Mouse (Mus musculus) intestine, embryonic 15.5 days (tissue): Measurements from ENCODE around the gene Galnt3. TPM values are rescaled to one million over a fixed set of nuclear protein-coding genes. Genes with fewer than 3 reads are reported as not detected.

Experiments
- ATAC-seq: fragments of 200-750 bp; cut with Nextera tagmentation; 2 replicates; pipeline ENCODE4 v1.8.0; 2017; ENCODE audit warnings: moderate TSS enrichment, moderate library complexity
- H3K27ac ChIP-seq: fragments of 300-500 bp; sonication (generic); 2 replicates; pipeline ENCODE4 v1.5.1; 2015; ENCODE audit warnings: mild to moderate bottlenecking, inconsistent platforms
- H3K27me3 ChIP-seq: fragments of 300-500 bp; sonication (generic); replicated peaks from 2 replicates; pipeline ENCODE4 v1.6.1; 2015; ENCODE audit warnings: inconsistent platforms
- H3K36me3 ChIP-seq: fragments of 300-500 bp; sonication (generic); 2 replicates; pipeline ENCODE4 v1.6.1; 2015; ENCODE audit warnings: inconsistent platforms
- H3K4me1 ChIP-seq: fragments of 300-500 bp; sonication (generic); replicated peaks from 2 replicates; pipeline ENCODE4 v1.6.1; 2015; ENCODE audit warnings: inconsistent platforms
- H3K4me2 ChIP-seq: fragments of 300-500 bp; sonication (generic); replicated peaks from 2 replicates; pipeline ENCODE4 v1.6.1; 2015; ENCODE audit warnings: mild to moderate bottlenecking, inconsistent platforms
- H3K4me3 ChIP-seq: fragments of 300-500 bp; sonication (generic); replicated peaks from 2 replicates; pipeline ENCODE4 v1.5.1; 2015; ENCODE audit warnings: inconsistent platforms
- H3K9ac ChIP-seq: fragments of 300-500 bp; sonication (generic); 2 replicates; pipeline ENCODE4 v1.6.1; 2015; ENCODE audit warnings: inconsistent platforms
- H3K9me3 ChIP-seq: fragments of 300-500 bp; sonication (generic); 2 replicates; pipeline ENCODE4 v1.6.1; 2016; ENCODE audit warnings: inconsistent platforms
- WGBS: fragments of 180-500 bp; shearing (Covaris S2); methylation state at CpG from one replicate; pipeline ENCODE4 v1.1.7; 2015; 5-methylcytosine and 5-hydroxymethylcytosine counted together
- polyA plus RNA-seq: library from polyadenylated mRNA; unstranded; fragments of >200 nt; fragmentation: Nextera tagmentation; extraction: Ambion mirVana; gene quantifications from 2 replicates; pipeline ENCODE4 v1.2.1, GENCODE M21; 2015

The Galnt3 gene
- polyA plus RNA-seq, 1 experiment from 2014 or later = 13.4 TPM

DNA sequence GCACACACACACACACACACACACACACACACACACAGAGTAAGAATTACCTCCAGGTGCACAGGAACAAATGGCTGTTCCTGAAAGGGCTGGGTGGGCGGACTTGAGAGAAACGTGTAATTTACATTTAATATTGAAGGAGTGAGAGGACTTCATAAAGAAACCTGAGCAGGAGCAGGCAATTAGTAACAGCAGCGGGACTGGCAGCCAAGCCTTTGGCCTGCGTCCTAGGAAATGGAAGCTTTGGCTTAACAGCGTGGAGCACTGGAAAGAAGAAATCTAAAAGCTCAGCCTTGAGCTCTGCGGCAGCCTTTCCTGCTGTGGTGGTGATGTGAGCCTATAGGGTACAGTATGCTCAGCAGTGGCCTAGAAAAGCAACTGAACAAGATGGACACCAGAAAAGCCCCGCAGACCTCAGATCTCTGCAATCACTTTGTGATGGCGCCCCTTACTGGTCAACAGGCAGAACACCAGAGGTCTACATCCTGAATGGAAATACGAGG, 82.8 kb downstream of the Galnt3 start:
- no peak for ATAC-seq
- Histone ChIP-seq H3K4me3 (no peak overlapping the region), H3K36me3 (no peaks in the 10 kb centered on the region), H3K4me2 (no peak overlapping the region), H3K4me1 (no peaks in the 10 kb centered on the region), H3K27ac (no peak overlapping the region), H3K9me3 (no peaks in the 10 kb centered on the region), H3K27me3 (no peaks in the 10 kb centered on the region), H3K9ac (no peak overlapping the region)
- WGBS = 77% methylated on average over 9 of the region's 9 CpGs

GRCm38 (mm10) chr2:66041203-66041916, 83.4 kb downstream of the Galnt3 start:
- Histone ChIP-seq H3K4me1 (no peaks in the 10 kb centered on the region), H3K9me3 (no peaks in the 10 kb centered on the region), H3K4me3 (no peak overlapping the region), H3K27ac (no peak overlapping the region), H3K36me3 (no peaks in the 10 kb centered on the region), H3K9ac (no peak overlapping the region), H3K4me2 (no peak overlapping the region), H3K27me3 (no peaks in the 10 kb centered on the region)
- 94% methylated on average over 21 of the region's 21 CpGs for WGBS
- no peak for ATAC-seq

DNA sequence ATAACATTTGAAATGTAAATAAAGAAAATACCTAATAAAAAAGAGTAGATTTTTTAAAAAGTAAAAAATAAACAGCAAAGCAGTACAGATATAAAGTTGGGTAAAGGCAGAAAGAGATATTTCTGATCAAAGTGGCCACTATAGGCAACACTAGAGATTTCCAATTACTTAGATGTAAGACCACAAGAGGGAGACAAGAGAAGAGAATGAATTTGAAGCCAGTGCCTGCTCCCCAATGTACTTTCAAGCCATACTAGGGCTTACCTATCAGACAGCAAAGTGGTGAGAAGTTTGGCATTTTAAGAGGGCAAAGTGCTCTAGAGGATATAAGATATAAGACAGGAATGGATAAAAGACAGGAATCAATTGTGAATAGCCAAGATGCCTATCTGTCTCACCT, 84.2 kb downstream of the Galnt3 start:
- Histone ChIP-seq H3K4me3 (no peak overlapping the region), H3K27ac (no peak overlapping the region), H3K4me1 (no peaks in the 10 kb centered on the region), H3K36me3 (no peaks in the 10 kb centered on the region), H3K4me2 (no peak overlapping the region), H3K27me3 (no peaks in the 10 kb centered on the region), H3K9me3 (no peaks in the 10 kb centered on the region), H3K9ac (no peak overlapping the region)
- ATAC-seq = no peak

- 78% methylated on average over 9 of the region's 9 CpGs for WGBS
- Histone ChIP-seq H3K9ac (no peak overlapping the region), H3K36me3 (no peaks in the 10 kb centered on the region), H3K4me1 (no peaks in the 10 kb centered on the region), H3K27me3 (no peaks in the 10 kb centered on the region), H3K4me2 (no peak overlapping the region), H3K9me3 (no peaks in the 10 kb centered on the region), H3K27ac (no peak overlapping the region), H3K4me3 (no peak overlapping the region)
- ATAC-seq = no peak
These were observed 89.7 kb downstream of the Galnt3 start for GRCm38 (mm10) chr2:66034907-66035679.

Other genes starting within 250 kb of the Galnt3 start
- gene Ttc21b, start 131.6 kb upstream of the Galnt3 start, polyA plus RNA-seq = 10.2 and 11.1 TPM in 2 replicates